Mouse (Mus musculus) lung, postnatal 0 days (tissue): ENCODE data around the gene Mapkapk2. TPM values are rescaled to one million over a fixed set of nuclear protein-coding genes. Genes with fewer than 3 reads are reported as not detected.

ENCODE experiments used
- ATAC-seq: fragments of 200-750 bp; cut with Nextera tagmentation; 2 replicates; pipeline ENCODE4 v1.8.0; 2017; ENCODE audit warnings: moderate library complexity
- DNase-seq: peaks from one replicate; pipeline ENCODE4 v3.0.0-alpha.2; 2016; ENCODE audit warnings: low spot score
- H3K27ac ChIP-seq: fragments of 300-500 bp; sonication (generic); 2 replicates; pipeline ENCODE4 v1.5.1; 2014; ENCODE audit warnings: antibody characterized with exemption, mild to moderate bottlenecking, low read length, mixed read lengths
- H3K27me3 ChIP-seq: fragments of 300-500 bp; sonication (generic); replicated peaks from 2 replicates; pipeline ENCODE4 v1.6.1; 2014; ENCODE audit warnings: low read length, mixed read lengths; ENCODE audit not compliant: insufficient read depth
- H3K36me3 ChIP-seq: fragments of 300-500 bp; sonication (generic); 2 replicates; pipeline ENCODE4 v1.6.1; 2014; ENCODE audit warnings: low read length, mixed read lengths; ENCODE audit not compliant: insufficient read depth
- H3K4me1 ChIP-seq: fragments of 300-500 bp; sonication (generic); 2 replicates; pipeline ENCODE4 v1.6.1; 2014; ENCODE audit warnings: antibody characterized with exemption, low read depth, low read length, mixed read lengths; ENCODE audit not compliant: insufficient read depth
- H3K4me2 ChIP-seq: fragments of 300-500 bp; sonication (generic); replicated peaks from 2 replicates; pipeline ENCODE4 v1.6.1; 2014; ENCODE audit warnings: low read depth, mild to moderate bottlenecking, low read length, moderate library complexity, mixed read lengths
- H3K4me3 ChIP-seq: fragments of 300-500 bp; sonication (generic); 2 replicates; pipeline ENCODE4 v1.5.1; 2014; ENCODE audit warnings: low read depth, low read length
- H3K9ac ChIP-seq: fragments of 300-500 bp; sonication (generic); replicated peaks from 2 replicates; pipeline ENCODE4 v1.6.1; 2014; ENCODE audit warnings: low read depth, mild to moderate bottlenecking
- H3K9me3 ChIP-seq: fragments of 300-500 bp; sonication (generic); 2 replicates; pipeline ENCODE4 v1.6.1; 2016; ENCODE audit warnings: low read length, mixed read lengths
- CTCF ChIP-seq: IDR thresholded peaks from 2 replicates; pipeline ENCODE4 v1.5.1; 2016; ENCODE audit warnings: antibody characterized with exemption, mild to moderate bottlenecking
- EP300 ChIP-seq: IDR thresholded peaks from 2 replicates; pipeline ENCODE4 v1.6.1; 2016; ENCODE audit warnings: antibody characterized with exemption, mild to moderate bottlenecking, control low read depth
- WGBS: fragments of 180-500 bp; shearing (Covaris S2); extraction: QIAGEN DNeasy Blood & Tissue Kit; methylation state at CpG from one replicate; pipeline ENCODE4 v1.1.7; 2014; 5-methylcytosine and 5-hydroxymethylcytosine counted together
- polyA plus RNA-seq: library from polyadenylated mRNA; unstranded; fragments of >200 nt; fragmentation: Nextera tagmentation; extraction: Ambion mirVana; gene quantifications from 2 replicates; pipeline ENCODE4 v1.2.1, GENCODE M21; 2015

Mapkapk2 gene
- polyA plus RNA-seq, 1 experiment from 2014 or later, result 65.0 TPM

DNA sequence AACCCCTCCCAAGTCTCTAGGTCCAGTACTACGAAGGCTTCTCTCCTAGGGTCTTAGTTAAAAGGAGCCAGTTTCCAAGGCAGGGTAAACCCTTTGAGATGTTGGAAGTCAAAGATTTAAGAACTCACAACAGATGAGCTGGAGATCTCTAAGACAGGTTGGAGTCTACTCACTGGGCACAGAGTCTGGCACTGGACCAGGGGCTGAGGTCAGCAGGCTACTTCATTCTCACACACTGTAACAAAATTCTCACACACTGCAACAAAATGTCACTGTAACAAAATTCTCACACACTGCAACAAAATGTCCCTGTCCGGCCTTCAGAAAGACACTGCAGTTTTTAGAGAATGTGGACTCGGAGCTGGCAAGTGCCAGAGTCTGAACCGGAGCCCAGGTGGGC, 54.0 kb downstream of the Mapkapk2 start:
- Histone ChIP-seq H3K4me3 (no peak overlapping the region), H3K4me1 (no peaks in the 10 kb centered on the region), H3K27me3 (no peaks in the 10 kb centered on the region), H3K9ac (no peak overlapping the region), H3K4me2 (no peak overlapping the region), H3K36me3 (no peaks in the 10 kb centered on the region), H3K27ac (no peak overlapping the region), H3K9me3 (no peaks in the 10 kb centered on the region)
- no peak for TF ChIP-seq EP300
- no peak for TF ChIP-seq CTCF
- ATAC-seq (no peak), DNase-seq (no peak)
- WGBS, result 89% methylated on average over 4 of the region's 4 CpGs

DNA sequence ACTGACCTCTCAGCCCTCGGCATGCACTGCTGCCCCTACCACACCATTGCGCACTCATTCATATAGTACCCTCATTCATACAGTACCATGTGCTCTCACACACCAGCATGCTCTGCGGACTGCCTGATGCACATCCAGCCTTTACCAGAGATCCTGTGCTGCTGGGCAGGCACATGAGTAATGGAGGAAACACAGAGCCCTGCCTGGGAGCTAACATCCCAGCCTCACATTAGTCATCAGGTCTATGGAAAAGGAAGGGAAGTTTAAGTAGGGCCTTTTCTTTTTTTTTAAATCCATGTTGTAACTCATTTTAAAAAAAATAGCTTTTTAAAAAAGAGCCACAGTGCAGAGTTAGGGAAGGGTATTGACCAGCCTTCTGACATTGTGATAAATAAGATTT, 54.9 kb downstream of the Mapkapk2 start:
- H3K36me3 ChIP-seq, result no peaks in the 10 kb centered on the region
- DNase-seq, result no peak
- no peak overlapping the region for H3K4me3 ChIP-seq
- no peak overlapping the region for H3K9ac ChIP-seq
- no peak overlapping the region for H3K27ac ChIP-seq
- WGBS, result 86% methylated on average over 3 of the region's 3 CpGs
- H3K4me1 ChIP-seq, result no peaks in the 10 kb centered on the region
- ATAC-seq, result no peak
- H3K27me3 ChIP-seq, result no peaks in the 10 kb centered on the region
- H3K4me2 ChIP-seq, result no peak overlapping the region
- TF ChIP-seq CTCF (no peak), EP300 (no peak)
- no peaks in the 10 kb centered on the region for H3K9me3 ChIP-seq

DNA sequence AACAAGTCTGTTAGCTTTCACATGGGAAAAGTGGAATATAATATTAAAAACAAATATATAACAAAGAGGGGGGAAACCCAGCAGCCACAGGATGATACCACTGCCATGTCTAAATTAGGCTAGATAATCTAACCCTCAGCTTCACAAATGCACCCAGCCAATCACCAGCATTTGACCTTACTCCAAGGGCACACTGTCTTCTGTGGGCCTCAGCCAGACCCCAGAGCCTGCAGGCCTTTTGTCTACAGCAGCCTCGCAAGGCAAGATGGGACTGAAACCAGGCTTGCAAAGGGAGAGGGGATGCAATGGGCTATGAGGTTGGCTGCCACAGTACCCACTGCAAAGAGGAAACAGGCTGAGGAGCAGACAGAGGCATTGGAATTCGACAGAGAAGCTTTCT, 55.4 kb downstream of the Mapkapk2 start:
- no peak overlapping the region for H3K4me3 ChIP-seq

DNA sequence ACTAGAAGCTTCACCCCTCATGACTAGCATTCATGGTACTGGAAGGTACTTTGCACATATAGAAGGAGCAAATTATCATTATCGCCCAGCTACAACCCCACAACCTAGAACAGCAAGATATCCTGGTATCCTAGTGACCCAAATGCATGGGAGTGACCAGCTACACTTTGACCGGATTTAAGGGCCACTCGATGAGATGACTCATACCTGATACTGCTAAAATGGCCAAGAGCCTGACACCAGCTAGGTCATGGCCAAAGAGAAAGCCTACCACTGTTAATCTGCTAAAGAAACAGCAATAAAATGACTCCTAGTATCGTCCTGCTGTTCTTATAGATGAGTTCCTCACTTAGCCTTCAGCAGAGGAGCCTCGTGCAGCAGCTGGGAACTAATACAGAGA, 58.1 kb downstream of the Mapkapk2 start:
- Histone ChIP-seq H3K9ac (no peak overlapping the region), H3K4me1 (no peaks in the 10 kb centered on the region), H3K36me3 (no peaks in the 10 kb centered on the region), H3K27ac (no peak overlapping the region), H3K27me3 (no peaks in the 10 kb centered on the region), H3K4me2 (no peak overlapping the region), H3K4me3 (no peak overlapping the region), H3K9me3 (no peaks in the 10 kb centered on the region)
- DNase-seq, result no peak
- no peak for TF ChIP-seq CTCF
- no peak for TF ChIP-seq EP300
- no peak for ATAC-seq
- 83% methylated on average over 5 of the region's 5 CpGs for WGBS

More for the DNA sequence above, 55.4 kb downstream of the Mapkapk2 start:
- no peak for TF ChIP-seq CTCF
- TF ChIP-seq EP300, result no peak
- Histone ChIP-seq H3K27ac (no peak overlapping the region), H3K27me3 (no peaks in the 10 kb centered on the region), H3K4me2 (no peak overlapping the region), H3K9me3 (no peaks in the 10 kb centered on the region), H3K9ac (no peak overlapping the region), H3K4me1 (no peaks in the 10 kb centered on the region), H3K36me3 (no peaks in the 10 kb centered on the region)
- 67% methylated on average over 2 of the region's 2 CpGs for WGBS
- DNase-seq (no peak), ATAC-seq (no peak)

DNA sequence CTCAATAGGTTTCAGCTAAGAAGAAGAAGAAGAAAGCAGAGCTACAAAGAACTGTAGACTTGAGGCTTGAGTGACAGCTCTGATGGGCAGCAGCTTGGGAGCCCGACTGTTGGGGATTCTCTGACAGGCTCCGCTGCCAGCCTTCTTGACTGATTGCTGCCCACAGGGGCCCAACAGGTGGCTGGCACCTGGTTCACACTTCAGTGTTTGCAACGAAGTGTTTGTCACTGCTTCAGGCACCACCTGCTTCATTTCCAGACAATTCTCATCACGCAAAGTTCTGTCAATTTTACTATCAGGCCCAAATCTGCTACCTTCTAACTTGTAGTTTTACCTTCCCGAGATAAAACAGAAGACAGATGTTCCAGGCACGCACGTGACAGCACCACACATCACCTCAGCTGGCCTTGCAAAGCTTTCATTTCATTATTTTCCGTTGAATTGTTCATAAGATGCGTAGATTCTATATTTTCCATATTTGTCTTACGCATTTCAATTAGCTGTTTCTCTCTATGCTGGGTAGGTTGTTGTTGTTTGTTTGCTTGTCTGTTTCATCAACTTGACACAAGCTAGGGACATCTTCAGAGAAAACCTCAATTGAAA, 59.1 kb downstream of the Mapkapk2 start:
- H3K4me3 ChIP-seq, result no peak overlapping the region
- no peak for DNase-seq
- ATAC-seq, result no peak
- H3K4me1 ChIP-seq, result no peaks in the 10 kb centered on the region
- H3K4me2 ChIP-seq, result no peak overlapping the region
- WGBS, result 73% methylated on average over 10 of the region's 10 CpGs
- no peaks in the 10 kb centered on the region for H3K27me3 ChIP-seq
- no peaks in the 10 kb centered on the region for H3K9me3 ChIP-seq
- no peak overlapping the region for H3K9ac ChIP-seq
- H3K27ac ChIP-seq, result no peak overlapping the region
- TF ChIP-seq CTCF (no peak), EP300 (no peak)
- no peaks in the 10 kb centered on the region for H3K36me3 ChIP-seq

DNA sequence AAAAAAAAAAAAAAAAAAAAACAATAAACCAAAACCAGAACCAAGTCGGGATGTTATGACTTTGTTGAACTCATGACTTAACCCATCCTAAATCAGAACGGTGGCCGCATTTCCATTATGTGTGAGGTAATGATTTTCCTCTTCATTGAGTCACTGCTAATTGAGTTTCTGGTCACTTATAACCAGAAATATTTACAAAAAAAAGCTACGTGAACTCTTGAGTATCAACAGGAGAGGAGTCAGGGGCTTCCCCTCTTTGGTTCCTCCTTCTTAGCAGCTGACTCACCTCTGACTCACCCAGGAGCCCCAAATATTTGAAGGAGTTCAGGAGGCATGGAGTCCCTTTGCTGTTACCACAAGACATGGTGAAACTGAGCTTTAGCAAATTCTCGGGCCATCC, 59.6 kb downstream of the Mapkapk2 start:
- Histone ChIP-seq H3K9ac (no peak overlapping the region), H3K9me3 (no peaks in the 10 kb centered on the region), H3K4me3 (no peak overlapping the region), H3K27me3 (no peaks in the 10 kb centered on the region), H3K4me1 (no peaks in the 10 kb centered on the region), H3K36me3 (no peaks in the 10 kb centered on the region), H3K27ac (no peak overlapping the region), H3K4me2 (no peak overlapping the region)
- no peak for ATAC-seq
- 89% methylated on average over 5 of the region's 5 CpGs for WGBS
- TF ChIP-seq CTCF (no peak), EP300 (no peak)
- no peak for DNase-seq

DNA sequence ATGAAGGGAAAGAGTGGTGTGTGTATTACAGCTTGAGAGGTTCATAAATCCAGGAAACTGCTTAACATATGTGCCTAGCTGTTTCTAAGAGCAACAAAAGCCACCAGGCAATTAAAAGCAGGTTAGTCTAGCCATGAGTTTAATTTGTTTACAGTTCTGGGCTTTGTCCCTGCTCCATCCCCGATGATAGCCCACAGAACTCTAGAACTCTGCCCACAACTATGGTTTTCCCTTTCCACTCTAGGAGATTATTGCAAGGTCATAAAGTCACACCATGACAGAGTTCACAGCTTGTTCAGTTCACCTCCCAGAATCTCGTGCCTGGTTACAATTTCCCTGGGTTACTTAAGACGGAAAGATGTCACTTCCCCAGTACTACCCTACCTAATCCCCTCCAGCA, 66.4 kb downstream of the Mapkapk2 start:
- Histone ChIP-seq H3K4me3 (no peak overlapping the region), H3K27ac (no peak overlapping the region), H3K9ac (no peak overlapping the region), H3K9me3 (no peaks in the 10 kb centered on the region), H3K27me3 (no peaks in the 10 kb centered on the region), H3K36me3 (no peaks in the 10 kb centered on the region), H3K4me1 (no peaks in the 10 kb centered on the region), H3K4me2 (no peak overlapping the region)
- ATAC-seq (no peak), DNase-seq (no peak)
- WGBS, result 39% methylated on average over 3 of the region's 3 CpGs
- TF ChIP-seq CTCF, result no peak
- TF ChIP-seq EP300, result no peak
